Mouse (Mus musculus) liver, embryonic 15.5 days (tissue): ENCODE results near the gene Nipa2. TPM values are rescaled to one million over a fixed set of nuclear protein-coding genes. Genes with fewer than 3 reads are reported as not detected.
A peak's percentile ranks its signal among the peaks of the same experiment; 100 is the strongest.

Experiments used
- ATAC-seq: fragments of 200-750 bp; cut with Nextera tagmentation; 2 replicates; pipeline ENCODE4 v1.8.0; 2017; ENCODE audit warnings: moderate number of reproducible peaks, mild to moderate bottlenecking, moderate library complexity; ENCODE audit not compliant: insufficient read depth
- H3K27ac ChIP-seq: fragments of 300-500 bp; sonication (generic); replicated peaks from 2 replicates; pipeline ENCODE4 v1.5.1; 2015; ENCODE audit warnings: mild to moderate bottlenecking, inconsistent platforms
- H3K27me3 ChIP-seq: fragments of 300-500 bp; sonication (generic); 2 replicates; pipeline ENCODE4 v1.6.1; 2015; ENCODE audit warnings: mild to moderate bottlenecking, inconsistent platforms
- H3K36me3 ChIP-seq: fragments of 300-500 bp; sonication (generic); replicated peaks from 2 replicates; pipeline ENCODE4 v1.6.1; 2015; ENCODE audit warnings: moderate library complexity, mild to moderate bottlenecking, inconsistent platforms
- H3K4me1 ChIP-seq: fragments of 300-500 bp; sonication (generic); replicated peaks from 2 replicates; pipeline ENCODE4 v1.6.1; 2015; ENCODE audit warnings: inconsistent platforms
- H3K4me2 ChIP-seq: fragments of 300-500 bp; sonication (generic); 2 replicates; pipeline ENCODE4 v1.6.1; 2015; ENCODE audit warnings: moderate library complexity, mild to moderate bottlenecking, inconsistent platforms
- H3K4me3 ChIP-seq: fragments of 300-500 bp; sonication (generic); replicated peaks from 2 replicates; pipeline ENCODE4 v1.5.1; 2015; ENCODE audit warnings: mild to moderate bottlenecking, inconsistent platforms
- H3K9ac ChIP-seq: fragments of 300-500 bp; sonication (generic); 2 replicates; pipeline ENCODE4 v1.6.1; 2015; ENCODE audit warnings: moderate library complexity, mild to moderate bottlenecking, inconsistent platforms
- H3K9me3 ChIP-seq: fragments of 300-500 bp; sonication (generic); replicated peaks from 2 replicates; pipeline ENCODE4 v1.6.1; 2016; ENCODE audit warnings: inconsistent platforms
- WGBS: fragments of 180-500 bp; shearing (Covaris S2); methylation state at CpG from one replicate; pipeline ENCODE4 v1.1.7; 2015; ENCODE audit warnings: mixed read lengths; ENCODE audit not compliant: insufficient replicate concordance; 5-methylcytosine and 5-hydroxymethylcytosine counted together
- polyA plus RNA-seq: library from polyadenylated mRNA; unstranded; fragments of >200 nt; fragmentation: Nextera tagmentation; extraction: Ambion mirVana; gene quantifications from 2 replicates; pipeline ENCODE4 v1.2.1, GENCODE M21; 2015

The Nipa2 gene
- polyA plus RNA-seq, 1 experiment from 2014 or later = 23.6 TPM

- 56% methylated on average over 10 of the region's 10 CpGs for WGBS
- Histone ChIP-seq H3K9me3 (no peaks in the 10 kb centered on the region), H3K27me3 (no peaks in the 10 kb centered on the region), H3K4me2 (peak overlapping the region; percentile 29), H3K4me3 (no peak overlapping the region), H3K36me3 (peaks cover 48% of the 10 kb centered on the region), H3K27ac (peak overlapping the region; percentile 86), H3K4me1 (peaks cover 44% of the 10 kb centered on the region), H3K9ac (peak overlapping the region; percentile 16; the same call in 1 of the 2 replicates)
- peak; percentile 73 for ATAC-seq
These were observed 19.9 kb upstream of the Nipa2 start for GRCm38 (mm10) chr7:55982010-55982700.

GRCm38 (mm10) chr7:55981511-55981910 is 19.2 kb upstream of the Nipa2 start:
- peak overlapping the region; percentile 86 for H3K27ac ChIP-seq
- peaks cover 45% of the 10 kb centered on the region for H3K36me3 ChIP-seq
- H3K9ac ChIP-seq = 0 out of 2 replicates have a peak overlapping the region, but pooled peaks have one; percentile 16
- ATAC-seq = peak; percentile 79
- no peaks in the 10 kb centered on the region for H3K27me3 ChIP-seq
- H3K4me1 ChIP-seq = peaks cover 43% of the 10 kb centered on the region
- peak overlapping the region; percentile 29 for H3K4me2 ChIP-seq
- H3K4me3 ChIP-seq = no peak overlapping the region
- 53% methylated on average over 2 of the region's 2 CpGs for WGBS
- no peaks in the 10 kb centered on the region for H3K9me3 ChIP-seq

GRCm38 (mm10) chr7:55974429-55974828 is 12.2 kb upstream of the Nipa2 start:
- H3K4me3 ChIP-seq = no peak overlapping the region
- no peak overlapping the region for H3K27ac ChIP-seq
- 86% methylated on average over 2 of the region's 2 CpGs for WGBS
- H3K9me3 ChIP-seq = no peaks in the 10 kb centered on the region
- H3K27me3 ChIP-seq = no peaks in the 10 kb centered on the region
- H3K4me1 ChIP-seq = peaks cover 4% of the 10 kb centered on the region; the same call in 1 of the 2 replicates
- no peak overlapping the region for H3K9ac ChIP-seq
- H3K36me3 ChIP-seq = peaks cover 31% of the 10 kb centered on the region
- H3K4me2 ChIP-seq = no peak overlapping the region
- ATAC-seq = no peak

GRCm38 (mm10) chr7:55969415-55969814 is 7.1 kb upstream of the Nipa2 start:
- no peak overlapping the region for H3K4me3 ChIP-seq
- H3K9ac ChIP-seq = no peak overlapping the region
- ATAC-seq = no peak
- H3K4me2 ChIP-seq = 0 out of 2 replicates have a peak overlapping the region, but pooled peaks have one; percentile 66
- H3K4me1 ChIP-seq = peaks cover 38% of the 10 kb centered on the region
- no peaks in the 10 kb centered on the region for H3K9me3 ChIP-seq
- peak overlapping the region; percentile 68 for H3K27ac ChIP-seq
- H3K27me3 ChIP-seq = no peaks in the 10 kb centered on the region
- H3K36me3 ChIP-seq = peaks cover 7% of the 10 kb centered on the region; the same call in 1 of the 2 replicates
- 20% methylated on average over 1 of the region's 1 CpGs for WGBS

GRCm38 (mm10) chr7:55968258-55968901 is 6.1 kb upstream of the Nipa2 start:
- peak; percentile 85 for ATAC-seq
- peak overlapping the region; percentile 57 for H3K4me3 ChIP-seq
- H3K9ac ChIP-seq = peak overlapping the region; percentile 54
- H3K4me1 ChIP-seq = peaks cover 42% of the 10 kb centered on the region
- H3K36me3 ChIP-seq = no peaks in the 10 kb centered on the region
- H3K9me3 ChIP-seq = no peaks in the 10 kb centered on the region
- 10% methylated on average over 16 of the region's 16 CpGs for WGBS
- peak overlapping the region; percentile 71 for H3K27ac ChIP-seq
- no peaks in the 10 kb centered on the region for H3K27me3 ChIP-seq
- H3K4me2 ChIP-seq = peak overlapping the region; percentile 66

GRCm38 (mm10) chr7:55966866-55967460 is 4.7 kb upstream of the Nipa2 start:
- no peak for ATAC-seq
- Histone ChIP-seq H3K4me1 (peaks cover 48% of the 10 kb centered on the region), H3K4me3 (no peak overlapping the region), H3K36me3 (no peaks in the 10 kb centered on the region), H3K27me3 (no peaks in the 10 kb centered on the region), H3K9me3 (no peaks in the 10 kb centered on the region), H3K4me2 (no peak overlapping the region), H3K27ac (0 out of 2 replicates have a peak overlapping the region, but pooled peaks have one; percentile 5), H3K9ac (no peak overlapping the region)
- WGBS = 48% methylated on average over 3 of the region's 3 CpGs

- 88% methylated on average over 1 of the region's 1 CpGs for WGBS
These were observed 1.8 kb downstream of the Nipa2 start for GRCm38 (mm10) chr7:55960506-55960905.

GRCm38 (mm10) chr7:55959801-55960200 is 2.5 kb downstream of the Nipa2 start:
- no peak for ATAC-seq

More at GRCm38 (mm10) chr7:55960506-55960905, 1.8 kb downstream of the Nipa2 start:
- ATAC-seq = no peak
- Histone ChIP-seq H3K9me3 (no peaks in the 10 kb centered on the region), H3K9ac (no peak overlapping the region), H3K27me3 (no peaks in the 10 kb centered on the region), H3K4me3 (peak overlapping the region; percentile 38), H3K27ac (no peak overlapping the region; the same call in 1 of the 2 replicates), H3K36me3 (peaks cover 11% of the 10 kb centered on the region; the same call in 1 of the 2 replicates), H3K4me2 (peak overlapping the region; percentile 73), H3K4me1 (peaks cover 26% of the 10 kb centered on the region)

GRCm38 (mm10) chr7:55957916-55958315 is 4.4 kb downstream of the Nipa2 start:
- H3K4me3 ChIP-seq = no peak overlapping the region
- no peaks in the 10 kb centered on the region for H3K27me3 ChIP-seq
- ATAC-seq = no peak
- peaks cover 11% of the 10 kb centered on the region for H3K4me1 ChIP-seq
- peaks cover 23% of the 10 kb centered on the region for H3K36me3 ChIP-seq
- H3K4me2 ChIP-seq = no peak overlapping the region
- 87% methylated on average over 4 of the region's 4 CpGs for WGBS
- H3K27ac ChIP-seq = no peak overlapping the region
- H3K9ac ChIP-seq = no peak overlapping the region
- no peaks in the 10 kb centered on the region for H3K9me3 ChIP-seq

More at GRCm38 (mm10) chr7:55959801-55960200, 2.5 kb downstream of the Nipa2 start:
- Histone ChIP-seq H3K36me3 (peaks cover 13% of the 10 kb centered on the region), H3K4me2 (no peak overlapping the region), H3K27ac (no peak overlapping the region), H3K9me3 (no peaks in the 10 kb centered on the region), H3K4me3 (no peak overlapping the region), H3K4me1 (peaks cover 23% of the 10 kb centered on the region), H3K9ac (no peak overlapping the region), H3K27me3 (no peaks in the 10 kb centered on the region)
- 89% methylated on average over 3 of the region's 3 CpGs for WGBS

- no peak overlapping the region for H3K4me3 ChIP-seq
- H3K4me1 ChIP-seq = peaks cover 7% of the 10 kb centered on the region
- H3K36me3 ChIP-seq = peaks cover 23% of the 10 kb centered on the region
- H3K9ac ChIP-seq = no peak overlapping the region
- H3K27ac ChIP-seq = no peak overlapping the region
- no peak overlapping the region for H3K4me2 ChIP-seq
- WGBS = 87% methylated on average over 3 of the region's 3 CpGs
- H3K9me3 ChIP-seq = no peaks in the 10 kb centered on the region
- no peaks in the 10 kb centered on the region for H3K27me3 ChIP-seq
- no peak for ATAC-seq
These were observed 5.1 kb downstream of the Nipa2 start for GRCm38 (mm10) chr7:55957178-55957577.

GRCm38 (mm10) chr7:55956054-55956453 is 6.2 kb downstream of the Nipa2 start:
- H3K4me1 ChIP-seq = peaks cover 5% of the 10 kb centered on the region
- 84% methylated on average over 2 of the region's 2 CpGs for WGBS

More at GRCm38 (mm10) chr7:55956054-55956453, 6.2 kb downstream of the Nipa2 start:
- H3K9me3 ChIP-seq = no peaks in the 10 kb centered on the region
- H3K4me3 ChIP-seq = no peak overlapping the region
- ATAC-seq = no peak
- H3K36me3 ChIP-seq = peaks cover 23% of the 10 kb centered on the region
- H3K4me2 ChIP-seq = no peak overlapping the region
- no peak overlapping the region for H3K9ac ChIP-seq
- H3K27ac ChIP-seq = no peak overlapping the region
- no peaks in the 10 kb centered on the region for H3K27me3 ChIP-seq
